Mouse (Mus musculus): Measurements from ENCODE around the gene Hist1h3c.
"Not testable (repeated sequence)": the region's sequence is repeated elsewhere in the genome, so short reads cannot be mapped to it uniquely, and the experiment has no call there.

Hist1h3c gene

DNA sequence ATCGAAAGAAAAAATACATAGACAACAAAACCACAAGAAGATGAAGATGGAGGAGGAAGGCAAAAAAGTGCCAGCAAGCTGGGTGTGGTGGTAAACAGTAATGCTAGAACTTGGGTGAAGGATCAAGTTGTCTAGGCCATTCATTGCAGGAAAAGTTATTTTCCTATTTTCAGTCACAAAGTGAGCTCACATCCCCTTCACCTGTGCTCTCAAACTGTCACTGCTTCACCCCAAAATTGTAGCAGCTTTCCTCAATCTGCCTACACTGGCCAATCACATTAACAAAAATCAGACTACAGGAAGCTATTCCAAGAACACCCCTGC lies 14.5 kb upstream of the Hist1h3c start:
- H3K4me3 ChIP-seq (replicated peaks; ENCODE audit: low read length), result peak overlapping the region; percentile 68

DNA sequence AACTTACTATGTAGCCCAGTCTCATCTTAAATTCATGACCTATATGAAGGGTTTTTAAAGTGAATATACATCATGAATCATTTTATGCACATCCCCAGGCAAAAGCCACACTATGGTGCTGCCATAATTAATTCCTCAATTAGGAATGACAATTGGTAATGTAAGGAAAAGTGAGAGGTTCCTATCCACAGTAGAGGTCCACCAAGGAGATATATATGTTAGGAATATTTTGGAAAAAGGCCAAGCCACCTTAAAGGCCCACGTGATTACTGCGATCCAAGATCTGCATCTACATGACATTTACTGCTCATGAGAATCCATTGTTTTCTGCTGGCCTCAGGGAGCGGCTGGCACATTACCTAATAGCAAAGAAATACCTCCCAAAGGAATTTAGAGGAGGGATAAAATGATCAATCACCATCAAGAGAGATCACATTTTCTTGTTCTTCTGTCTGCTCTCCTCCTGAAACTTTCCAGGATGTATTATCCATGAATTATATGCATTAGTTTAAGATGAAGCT lies 13.9 kb upstream of the Hist1h3c start:
- TF ChIP-seq POU5F1 (IDR thresholded peaks at IDR 0.05; ENCODE audit: borderline replicate concordance, low read length) (no peak), NANOG (IDR thresholded peaks at IDR 0.05; ENCODE audit: borderline replicate concordance, low read length) (no peak), CTCF (conservative IDR thresholded peaks at IDR 0.05; ENCODE audit: low read length) (no peak)
- H3K4me1 ChIP-seq (replicated peaks; ENCODE audit: low read depth, low read length), result peaks cover 41% of the 10 kb centered on the region
- no peaks in the 10 kb centered on the region for H3K36me3 ChIP-seq (ENCODE audit: insufficient read depth, low read length)
- no peaks in the 10 kb centered on the region for H3K27me3 ChIP-seq (ENCODE audit: insufficient read depth, low read length)
- 0 out of 2 replicates have a peak overlapping the region, but pooled peaks have one; percentile 68 for H3K4me3 ChIP-seq (replicated peaks; ENCODE audit: low read length)
- H3K9me3 ChIP-seq (ENCODE audit: low read length), result no peaks in the 10 kb centered on the region

More for the DNA sequence above, 14.5 kb upstream of the Hist1h3c start:
- no peaks in the 10 kb centered on the region for H3K9me3 ChIP-seq (ENCODE audit: low read length)
- H3K4me1 ChIP-seq (replicated peaks; ENCODE audit: low read depth, low read length), result peaks cover 46% of the 10 kb centered on the region
- H3K27me3 ChIP-seq (ENCODE audit: insufficient read depth, low read length), result no peaks in the 10 kb centered on the region
- H3K36me3 ChIP-seq (ENCODE audit: insufficient read depth, low read length), result no peaks in the 10 kb centered on the region
- TF ChIP-seq NANOG (IDR thresholded peaks at IDR 0.05; ENCODE audit: borderline replicate concordance, low read length) (no peak), CTCF (conservative IDR thresholded peaks at IDR 0.05; ENCODE audit: low read length) (0 out of 2 replicates have a peak, but pooled peaks have one; percentile 21)

DNA sequence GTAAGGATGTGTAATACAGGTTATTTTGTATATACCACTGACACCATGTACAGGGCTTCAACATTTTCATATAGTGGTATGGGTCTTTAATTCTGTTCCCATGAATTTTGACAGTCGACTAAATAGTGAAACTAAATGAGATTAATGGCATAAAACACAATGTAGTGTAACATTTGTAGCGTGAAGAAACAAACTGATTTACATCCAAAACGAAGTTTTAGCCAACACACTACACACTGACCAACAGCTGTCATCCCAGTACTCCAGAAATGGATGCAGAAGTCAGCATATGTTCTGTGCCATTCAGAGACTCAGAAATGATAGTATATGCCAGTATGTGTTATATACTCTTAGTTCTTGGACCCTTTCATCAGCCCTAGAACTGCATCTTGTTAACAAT lies 12.5 kb upstream of the Hist1h3c start:
- peaks cover 39% of the 10 kb centered on the region for H3K4me1 ChIP-seq (replicated peaks; ENCODE audit: low read depth, low read length)
- peak overlapping the region; percentile 59 for H3K4me3 ChIP-seq (replicated peaks; ENCODE audit: low read length)
- TF ChIP-seq CTCF (conservative IDR thresholded peaks at IDR 0.05; ENCODE audit: low read length) (no peak), NANOG (IDR thresholded peaks at IDR 0.05; ENCODE audit: borderline replicate concordance, low read length) (no peak), POU5F1 (IDR thresholded peaks at IDR 0.05; ENCODE audit: borderline replicate concordance, low read length) (no peak)
- no peaks in the 10 kb centered on the region for H3K36me3 ChIP-seq (ENCODE audit: insufficient read depth, low read length)
- no peaks in the 10 kb centered on the region for H3K27me3 ChIP-seq (ENCODE audit: insufficient read depth, low read length)
- H3K9me3 ChIP-seq (ENCODE audit: low read length), result no peaks in the 10 kb centered on the region

DNA sequence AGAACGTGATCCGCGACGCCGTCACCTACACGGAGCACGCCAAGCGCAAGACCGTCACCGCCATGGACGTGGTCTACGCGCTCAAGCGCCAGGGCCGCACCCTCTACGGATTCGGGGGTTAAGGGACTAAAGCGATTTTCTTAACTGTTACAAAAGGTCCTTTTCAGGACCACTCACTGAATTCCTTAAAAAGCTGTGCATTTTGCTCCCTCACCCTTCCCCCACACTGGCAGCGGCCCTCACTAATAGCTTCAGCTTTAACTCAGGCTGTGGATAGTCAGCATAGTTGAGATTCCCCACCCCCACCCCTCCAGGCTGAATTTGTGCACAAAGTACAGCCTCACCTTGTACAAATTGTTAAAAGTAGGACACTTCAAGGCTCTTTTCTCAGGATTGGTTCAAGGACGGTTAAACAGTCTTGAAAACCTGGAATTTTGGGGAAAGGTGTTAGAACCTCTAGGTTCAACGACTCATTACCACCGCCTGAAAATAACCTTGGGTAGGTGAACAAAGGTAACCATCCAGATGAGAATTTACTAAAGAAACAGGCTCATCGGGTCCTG lies 11.9 kb upstream of the Hist1h3c start:
- TF ChIP-seq POU5F1 (IDR thresholded peaks at IDR 0.05; ENCODE audit: borderline replicate concordance, low read length) (no peak), NANOG (IDR thresholded peaks at IDR 0.05; ENCODE audit: borderline replicate concordance, low read length) (no peak)

DNA sequence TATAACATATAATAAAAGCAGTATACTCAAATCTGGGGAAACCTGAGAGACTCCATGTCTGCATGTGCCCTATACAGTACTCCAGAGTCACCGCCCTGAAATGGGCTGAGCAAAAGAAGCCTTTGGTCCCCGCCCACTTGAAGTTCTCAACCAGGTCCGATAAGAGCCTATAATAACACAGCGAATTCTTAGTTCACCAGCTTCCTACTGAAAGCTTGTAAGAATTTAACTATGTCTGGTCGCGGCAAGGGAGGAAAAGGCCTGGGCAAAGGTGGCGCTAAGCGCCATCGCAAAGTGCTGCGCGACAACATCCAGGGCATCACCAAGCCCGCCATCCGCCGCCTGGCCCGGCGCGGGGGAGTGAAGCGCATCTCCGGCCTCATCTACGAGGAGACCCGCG lies 11.4 kb upstream of the Hist1h3c start, which contains the start of gene Hist1h4b:
TSS of gene Hist1h4b (plus strand) at position 224 of the 400 bp plus-strand sequence.
- TF ChIP-seq NANOG (IDR thresholded peaks at IDR 0.05; ENCODE audit: borderline replicate concordance, low read length) (no peak), POU5F1 (IDR thresholded peaks at IDR 0.05; ENCODE audit: borderline replicate concordance, low read length) (no peak), CTCF (conservative IDR thresholded peaks at IDR 0.05; ENCODE audit: low read length) (no peak)
- peak within 1 kb of the TSS; percentile 59 for H3K4me3 ChIP-seq (replicated peaks; ENCODE audit: low read length)
- H3K4me1 ChIP-seq (replicated peaks; ENCODE audit: low read depth, low read length), result peaks cover 39% of the 10 kb centered on the region
- H3K9me3 ChIP-seq (ENCODE audit: low read length), result no peaks in the 10 kb centered on the region
- no peaks in the 10 kb centered on the region for H3K27me3 ChIP-seq (ENCODE audit: insufficient read depth, low read length)
- no peaks in the 10 kb centered on the region for H3K36me3 ChIP-seq (ENCODE audit: insufficient read depth, low read length)

More for the DNA sequence above, 11.9 kb upstream of the Hist1h3c start:
- Histone ChIP-seq H3K36me3 (ENCODE audit: insufficient read depth, low read length) (no peaks in the 10 kb centered on the region), H3K4me3 (replicated peaks; ENCODE audit: low read length) (peak overlapping the region; percentile 59), H3K9me3 (ENCODE audit: low read length) (no peaks in the 10 kb centered on the region), H3K4me1 (replicated peaks; ENCODE audit: low read depth, low read length) (peaks cover 39% of the 10 kb centered on the region), H3K27me3 (ENCODE audit: insufficient read depth, low read length) (no peaks in the 10 kb centered on the region)

DNA sequence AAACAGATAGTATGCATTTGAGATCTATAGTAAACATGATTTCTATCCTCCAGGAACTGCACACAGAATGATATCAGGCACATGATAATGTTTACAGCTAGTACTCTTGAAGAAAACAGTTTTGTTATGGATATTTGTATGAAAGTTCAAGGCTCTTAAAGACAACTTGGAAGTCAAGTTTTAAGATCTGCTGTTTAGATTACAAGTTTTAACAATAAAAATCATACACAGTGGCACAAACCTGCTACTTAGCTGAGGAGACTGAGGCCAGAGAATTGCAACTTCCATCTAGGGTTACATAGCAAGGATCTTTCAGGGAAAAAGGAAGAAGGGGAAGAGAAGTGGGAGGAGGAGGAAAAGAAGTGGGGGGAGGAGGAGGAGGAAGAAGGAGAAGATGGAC lies 9.6 kb upstream of the Hist1h3c start:
- H3K36me3 ChIP-seq (ENCODE audit: insufficient read depth, low read length), result no peaks in the 10 kb centered on the region
- TF ChIP-seq CTCF (conservative IDR thresholded peaks at IDR 0.05; ENCODE audit: low read length) (no peak), NANOG (IDR thresholded peaks at IDR 0.05; ENCODE audit: borderline replicate concordance, low read length) (no peak), POU5F1 (IDR thresholded peaks at IDR 0.05; ENCODE audit: borderline replicate concordance, low read length) (no peak)
- H3K27me3 ChIP-seq (ENCODE audit: insufficient read depth, low read length), result no peaks in the 10 kb centered on the region
- no peak overlapping the region for H3K4me3 ChIP-seq (replicated peaks; ENCODE audit: low read length)
- H3K4me1 ChIP-seq (replicated peaks; ENCODE audit: low read depth, low read length), result peaks cover 45% of the 10 kb centered on the region
- no peaks in the 10 kb centered on the region for H3K9me3 ChIP-seq (ENCODE audit: low read length)

DNA sequence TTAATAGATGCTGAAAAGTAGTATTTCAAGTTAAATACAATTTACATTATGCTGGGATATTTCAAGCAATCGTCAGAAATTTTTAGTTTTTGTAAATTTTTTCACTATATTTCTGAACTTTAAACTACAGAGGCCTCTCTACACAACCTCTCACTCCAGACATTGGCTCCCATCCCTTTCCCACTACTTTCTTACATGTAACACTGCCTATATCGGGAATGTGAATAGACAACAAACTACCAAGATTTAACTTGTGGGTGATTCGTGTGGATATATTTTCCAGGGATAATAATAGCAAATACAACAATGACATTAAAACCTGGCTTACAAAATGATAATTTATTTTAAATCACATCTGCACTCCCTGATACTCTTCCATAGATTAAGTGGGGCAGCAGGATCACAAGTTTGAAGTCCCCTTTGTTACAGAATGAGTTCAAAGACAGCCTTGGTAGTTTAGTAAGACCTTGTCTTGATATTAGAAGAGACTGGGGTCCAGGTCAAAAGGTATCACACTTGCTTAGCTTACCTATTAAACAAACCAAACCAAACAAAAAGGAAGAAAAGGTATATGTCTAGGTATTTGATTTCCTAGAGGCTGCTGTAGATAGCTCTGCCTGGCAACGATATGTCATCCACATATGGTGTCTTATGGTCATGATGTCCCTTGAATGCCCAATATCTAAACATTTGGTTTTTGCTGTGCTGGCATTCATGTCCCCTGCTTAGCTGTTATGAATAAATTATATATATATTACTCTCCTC lies 8.1 kb upstream of the Hist1h3c start:
- TF ChIP-seq CTCF (conservative IDR thresholded peaks at IDR 0.05; ENCODE audit: low read length) (no peak), POU5F1 (IDR thresholded peaks at IDR 0.05; ENCODE audit: borderline replicate concordance, low read length) (no peak), NANOG (IDR thresholded peaks at IDR 0.05; ENCODE audit: borderline replicate concordance, low read length) (no peak)

DNA sequence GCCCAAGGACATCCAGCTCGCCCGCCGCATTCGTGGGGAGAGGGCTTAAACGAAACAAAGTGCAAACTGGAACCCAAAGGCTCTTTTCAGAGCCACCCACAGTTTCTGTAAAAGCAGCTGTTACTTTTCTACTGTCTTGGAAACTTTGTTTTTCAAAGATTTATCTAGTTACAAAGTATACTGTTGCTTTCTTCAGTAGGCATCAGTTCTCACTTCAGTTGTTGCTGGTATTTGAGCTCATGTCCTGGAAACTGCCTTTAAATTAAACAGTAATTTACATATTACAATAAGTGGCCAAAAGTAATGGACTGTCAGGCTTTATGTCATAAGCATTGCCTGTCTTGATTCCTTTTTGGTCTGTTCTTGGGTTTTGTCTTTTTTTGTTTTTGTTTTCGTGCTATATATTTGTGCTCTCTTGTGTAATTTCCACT lies 7.4 kb upstream of the Hist1h3c start:
- TF ChIP-seq POU5F1 (IDR thresholded peaks at IDR 0.05; ENCODE audit: borderline replicate concordance, low read length), result no peak
- no peak for TF ChIP-seq NANOG (IDR thresholded peaks at IDR 0.05; ENCODE audit: borderline replicate concordance, low read length)
- no peak for TF ChIP-seq CTCF (conservative IDR thresholded peaks at IDR 0.05; ENCODE audit: low read length)
- Histone ChIP-seq H3K36me3 (ENCODE audit: insufficient read depth, low read length) (no peaks in the 10 kb centered on the region), H3K27me3 (ENCODE audit: insufficient read depth, low read length) (no peaks in the 10 kb centered on the region), H3K4me1 (replicated peaks; ENCODE audit: low read depth, low read length) (peaks cover 41% of the 10 kb centered on the region), H3K9me3 (ENCODE audit: low read length) (no peaks in the 10 kb centered on the region), H3K4me3 (replicated peaks; ENCODE audit: low read length) (peak overlapping the region; percentile 64)

More for the DNA sequence above, 8.1 kb upstream of the Hist1h3c start:
- H3K36me3 ChIP-seq (ENCODE audit: insufficient read depth, low read length), result no peaks in the 10 kb centered on the region
- H3K9me3 ChIP-seq (ENCODE audit: low read length), result no peaks in the 10 kb centered on the region
- H3K27me3 ChIP-seq (ENCODE audit: insufficient read depth, low read length), result no peaks in the 10 kb centered on the region
- H3K4me1 ChIP-seq (replicated peaks; ENCODE audit: low read depth, low read length), result peaks cover 45% of the 10 kb centered on the region
- peak overlapping the region; percentile 64; the same call in 1 of the 2 replicates for H3K4me3 ChIP-seq (replicated peaks; ENCODE audit: low read length)

DNA sequence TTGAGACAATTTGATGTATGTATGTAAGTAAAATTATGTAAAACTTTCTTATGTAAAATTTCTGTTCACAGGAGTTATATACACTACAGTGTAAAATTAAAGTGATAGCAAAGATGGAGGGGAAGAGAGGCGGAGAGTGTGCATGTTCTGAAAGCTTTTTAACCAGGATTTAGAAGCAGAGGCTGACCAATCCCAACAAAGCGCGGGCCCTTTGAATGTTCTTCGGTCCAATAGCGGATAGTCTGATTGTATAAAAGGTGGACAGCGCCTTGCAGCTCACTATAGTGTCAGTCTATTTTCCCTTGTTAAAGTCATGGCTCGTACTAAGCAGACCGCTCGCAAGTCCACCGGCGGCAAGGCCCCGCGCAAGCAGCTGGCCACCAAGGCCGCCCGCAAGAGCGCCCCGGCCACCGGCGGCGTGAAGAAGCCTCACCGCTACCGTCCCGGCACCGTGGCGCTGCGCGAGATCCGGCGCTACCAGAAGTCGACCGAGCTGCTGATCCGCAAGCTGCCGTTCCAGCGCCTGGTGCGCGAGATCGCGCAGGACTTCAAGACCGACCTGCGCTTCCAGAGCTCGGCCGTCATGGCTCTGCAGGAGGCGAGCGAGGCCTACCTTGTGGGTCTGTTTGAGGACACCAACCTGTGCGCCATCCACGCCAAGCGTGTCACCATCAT lies 6.8 kb upstream of the Hist1h3c start, which contains the start of gene Hist1h3b:
TSS of gene Hist1h3b (plus strand) at position 201 of the 675 bp plus-strand sequence.
- Histone ChIP-seq H3K4me1 (replicated peaks; ENCODE audit: low read depth, low read length) (peaks cover 45% of the 10 kb centered on the region), H3K4me3 (replicated peaks; ENCODE audit: low read length) (peak within 1 kb of the TSS; percentile 65)
- not testable (repeated sequence) for H3K27me3 ChIP-seq (ENCODE audit: insufficient read depth, low read length); H3K9me3 ChIP-seq (ENCODE audit: low read length); H3K36me3 ChIP-seq (ENCODE audit: insufficient read depth, low read length)

Data from E14TG2a.4 (cell line).